In genomic region chr1:61145013-61145412, GRCm38 (mm10) we compare ENCODE assay signal across 21 mouse cellular contexts.
A peak's percentile ranks its signal among the peaks of the same experiment; 100 is the strongest.
DNase-seq lines count a peak whose midpoint lies in the region; ATAC-seq and TF ChIP-seq lines count a peak whose summit lies in the region.
"Had no signal": no experiment of that assay in that cellular context is flagged by ENCODE, and none has a peak within 500 bp of the region (broad histone marks: within the 10 kb centered on the region; RNA-seq: fewer than 3 reads in every experiment).

No protein-coding gene starts in this region.

- ATAC-seq in hindbrain, embryonic 11.5 days (ENCODE audit: low FRiP score), result no peak
- no peak for ATAC-seq in hindbrain, postnatal 0 days
- no peak for ATAC-seq in hindbrain, embryonic 13.5 days (ENCODE audit: low FRiP score)
- ATAC-seq: activated CD4-positive, CD25-positive, alpha-beta regulatory T cell, adult 4 months; Patski had no signal

- H3K4me3 ChIP-seq in hindbrain, embryonic 11.5 days (ENCODE audit: low read depth, low read length), result no peak overlapping the region
- no peak overlapping the region for H3K4me3 ChIP-seq in hindbrain, postnatal 0 days (ENCODE audit: low read length)
- no peak overlapping the region for H3K4me3 ChIP-seq in hindbrain, embryonic 13.5 days
- H3K4me3 ChIP-seq: erythroblast, embryonic 14.5 days; heart, embryonic 13.5 days; limb, embryonic 12.5 days; neural tube, embryonic 12.5 days had no signal

- DNase-seq in hindbrain, embryonic 11.5 days (ENCODE audit: low spot score), result no peak
- no peak for DNase-seq in hindbrain, postnatal 0 days (ENCODE audit: low spot score)
- DNase-seq in embryo, embryonic 10 days (ENCODE audit: low spot score), result peak; percentile 38
- DNase-seq in embryo, embryonic 11 days, result peak; percentile 17
- DNase-seq in urinary bladder, adult 18-20 months (ENCODE audit: low spot score in 2 of 2), result no peak
- no peak for DNase-seq in cerebellum, postnatal 25 days
- DNase-seq in liver, result no peak
- DNase-seq: adrenal gland, postnatal 14 days; cerebellum, adult 8-10 months; gastrocnemius, postnatal 36 days; heart, postnatal 4 days; kidney, adult 9 months; thymus, postnatal 25 days had no signal

- 0 out of 2 replicates have a peak overlapping the region, but pooled peaks have one; percentile 47 for H3K27ac ChIP-seq in hindbrain, embryonic 11.5 days (ENCODE audit: low read depth, low read length)
- H3K27ac ChIP-seq in hindbrain, postnatal 0 days, result no peak overlapping the region
- peak overlapping the region; percentile 76 for H3K27ac ChIP-seq in hindbrain, embryonic 13.5 days
- H3K27ac ChIP-seq: heart, embryonic 13.5 days; limb, embryonic 12.5 days; liver, embryonic 14.5 days; neural tube, embryonic 12.5 days had no signal

- H3K4me1 ChIP-seq in hindbrain, embryonic 11.5 days (replicated peaks; ENCODE audit: control insufficient read depth, insufficient read depth, low read length), result peaks cover 17% of the 10 kb centered on the region
- peaks cover 14% of the 10 kb centered on the region; the same call in 1 of the 2 replicates for H3K4me1 ChIP-seq in hindbrain, postnatal 0 days (ENCODE audit: insufficient read depth, low read length)
- peaks cover 62% of the 10 kb centered on the region for H3K4me1 ChIP-seq in hindbrain, embryonic 13.5 days (replicated peaks)

- H3K27me3 ChIP-seq in hindbrain, embryonic 11.5 days (ENCODE audit: control insufficient read depth, insufficient read depth, low read length), result no peaks in the 10 kb centered on the region
- H3K27me3 ChIP-seq in hindbrain, postnatal 0 days (ENCODE audit: insufficient read depth, low read length), result no peaks in the 10 kb centered on the region
- no peaks in the 10 kb centered on the region; the same call in 1 of the 2 replicates for H3K27me3 ChIP-seq in hindbrain, embryonic 13.5 days
- H3K27me3 ChIP-seq: heart, embryonic 13.5 days; neural tube, embryonic 12.5 days had no signal

- no peaks in the 10 kb centered on the region for H3K36me3 ChIP-seq in hindbrain, embryonic 11.5 days (ENCODE audit: control insufficient read depth, insufficient read depth, low read length)
- no peaks in the 10 kb centered on the region for H3K36me3 ChIP-seq in hindbrain, postnatal 0 days (ENCODE audit: insufficient read depth, low read length)
- H3K36me3 ChIP-seq in hindbrain, embryonic 13.5 days, result no peaks in the 10 kb centered on the region
- H3K36me3 ChIP-seq: heart, embryonic 13.5 days; limb, embryonic 12.5 days; neural tube, embryonic 12.5 days had no signal

- TF ChIP-seq CTCF in hindbrain, postnatal 0 days (IDR thresholded peaks at IDR 0.05; ENCODE audit: low read depth), result no peak

- 37% methylated on average over 4 of the region's 4 CpGs for WGBS in hindbrain, embryonic 11.5 days
- WGBS in hindbrain, postnatal 0 days, result 41% methylated on average over 4 of the region's 4 CpGs
- WGBS in hindbrain, embryonic 13.5 days, result 32% methylated on average over 4 of the region's 4 CpGs

- H3K4me2 ChIP-seq in hindbrain, embryonic 11.5 days (replicated peaks; ENCODE audit: low read depth, low read length), result no peak overlapping the region
- H3K4me2 ChIP-seq in hindbrain, postnatal 0 days (ENCODE audit: low read depth, low read length), result no peak overlapping the region
- no peak overlapping the region for H3K4me2 ChIP-seq in hindbrain, embryonic 13.5 days
- H3K4me2 ChIP-seq: heart, embryonic 13.5 days; limb, embryonic 12.5 days; neural tube, embryonic 12.5 days had no signal

- H3K9me3 ChIP-seq in hindbrain, embryonic 11.5 days (ENCODE audit: control insufficient read depth, low read length), result no peaks in the 10 kb centered on the region
- H3K9me3 ChIP-seq in hindbrain, postnatal 0 days (ENCODE audit: low read length), result no peaks in the 10 kb centered on the region
- no peaks in the 10 kb centered on the region for H3K9me3 ChIP-seq in hindbrain, embryonic 13.5 days
- H3K9me3 ChIP-seq: heart, embryonic 13.5 days; limb, embryonic 12.5 days; neural tube, embryonic 12.5 days had no signal

- 0 out of 2 replicates have a peak overlapping the region, but pooled peaks have one; percentile 11 for H3K9ac ChIP-seq in hindbrain, embryonic 11.5 days (ENCODE audit: low read depth, low read length)
- H3K9ac ChIP-seq in hindbrain, postnatal 0 days (replicated peaks; ENCODE audit: low read length), result no peak overlapping the region
- peak overlapping the region; percentile 29; the same call in 1 of the 2 replicates for H3K9ac ChIP-seq in hindbrain, embryonic 13.5 days
- H3K9ac ChIP-seq: heart, embryonic 13.5 days; limb, embryonic 12.5 days; liver, embryonic 14.5 days; neural tube, embryonic 12.5 days had no signal

Comparison
In these comparisons a context has a peak if more than half of its experiments do, and no peak if none do; other contexts are left out.
1. DNase-seq: peak in embryo, embryonic 10 days (single experiment) and embryo, embryonic 11 days (single experiment); none in hindbrain, embryonic 11.5 days (single experiment), hindbrain, postnatal 0 days (single experiment), urinary bladder, adult 18-20 months (0 of 2), cerebellum, postnatal 25 days (0 of 2) and liver (single experiment).